Mouse (Mus musculus) adrenal gland, postnatal 4 days (tissue): ENCODE measurements around the gene Dnase1l1. TPM values are rescaled to one million over a fixed set of nuclear protein-coding genes. Genes with fewer than 3 reads are reported as not detected.

ENCODE experiments used
- DNase-seq, 2 experiments: peaks; one replicate each; pipeline ENCODE4 v3.0.0; 2021 to 2022; ENCODE audit warnings: low spot score in 2 of 2, mixed read lengths in 2 of 2
- long read RNA-seq, 2 experiments: library from polyadenylated mRNA; stranded (forward); transcript quantifications; one replicate each; pipeline ENCODE4 v2.0.0; 2021
- total RNA-seq, 2 experiments: library from RNA; stranded (reverse); gene quantifications; 2 replicates each; pipeline ENCODE4 v1.2.3; 2021

The Dnase1l1 gene
- total RNA-seq = 10 to 100 TPM; 13.5 to 16.4 TPM
- long read RNA-seq, experiment 1, transcript Dnase1l1-201 (8 exons, 1,625 nt) = major isoform, 8 of 14 reads
- long read RNA-seq, experiment 1, partial matches to known transcripts = 1 of 14 reads
- long read RNA-seq, experiment 1, other reads (novel, unspliced or antisense) = 5 of 14 reads
- long read RNA-seq, experiment 2, transcript Dnase1l1-201 (8 exons, 1,625 nt) = major isoform, 15 of 19 reads
- long read RNA-seq, experiment 2, partial matches to known transcripts = 1 of 19 reads
- long read RNA-seq, experiment 2, other reads (novel, unspliced or antisense) = 2 of 19 reads

DNA sequence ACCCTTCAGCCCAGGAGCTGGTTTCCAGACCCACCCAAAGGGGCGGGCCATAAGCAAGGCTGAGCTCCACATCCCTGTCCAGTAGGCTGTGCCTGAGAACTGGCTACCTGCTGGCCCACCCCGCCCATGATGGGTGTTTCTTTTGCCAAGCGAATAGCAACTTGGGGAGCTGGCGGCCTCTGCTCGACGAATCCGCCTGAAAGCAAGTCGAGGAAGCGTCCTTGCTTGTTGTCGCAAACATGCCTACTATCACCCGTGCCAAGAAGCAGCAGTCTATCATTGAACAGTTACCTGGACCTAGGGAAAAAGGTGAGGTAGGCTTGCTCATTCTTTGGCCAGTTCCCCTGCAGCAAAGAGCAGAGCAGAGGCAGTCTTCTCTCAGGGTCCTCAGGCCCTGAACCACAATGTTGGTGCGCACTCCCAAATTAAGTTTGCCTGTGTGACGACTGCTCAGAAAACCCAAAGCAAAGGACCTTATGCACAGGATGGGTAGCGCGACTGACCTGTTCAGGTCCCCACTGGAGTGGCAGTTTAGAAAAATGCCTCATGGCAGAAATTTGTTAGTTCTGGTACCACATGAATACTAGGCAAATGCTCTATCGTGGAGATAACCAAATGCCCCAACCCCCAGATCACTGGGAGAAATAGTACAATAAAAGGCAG lies at the start of gene Dnase1l1, which contains the start of gene Taz:
TSS of gene Dnase1l1 (minus strand) at position 606 of the 663 bp plus-strand sequence.
TSS of gene Taz (plus strand) at position 181 of the 663 bp plus-strand sequence.
- DNase-seq = peak in 1 of 2 experiments; percentile 43

DNA sequence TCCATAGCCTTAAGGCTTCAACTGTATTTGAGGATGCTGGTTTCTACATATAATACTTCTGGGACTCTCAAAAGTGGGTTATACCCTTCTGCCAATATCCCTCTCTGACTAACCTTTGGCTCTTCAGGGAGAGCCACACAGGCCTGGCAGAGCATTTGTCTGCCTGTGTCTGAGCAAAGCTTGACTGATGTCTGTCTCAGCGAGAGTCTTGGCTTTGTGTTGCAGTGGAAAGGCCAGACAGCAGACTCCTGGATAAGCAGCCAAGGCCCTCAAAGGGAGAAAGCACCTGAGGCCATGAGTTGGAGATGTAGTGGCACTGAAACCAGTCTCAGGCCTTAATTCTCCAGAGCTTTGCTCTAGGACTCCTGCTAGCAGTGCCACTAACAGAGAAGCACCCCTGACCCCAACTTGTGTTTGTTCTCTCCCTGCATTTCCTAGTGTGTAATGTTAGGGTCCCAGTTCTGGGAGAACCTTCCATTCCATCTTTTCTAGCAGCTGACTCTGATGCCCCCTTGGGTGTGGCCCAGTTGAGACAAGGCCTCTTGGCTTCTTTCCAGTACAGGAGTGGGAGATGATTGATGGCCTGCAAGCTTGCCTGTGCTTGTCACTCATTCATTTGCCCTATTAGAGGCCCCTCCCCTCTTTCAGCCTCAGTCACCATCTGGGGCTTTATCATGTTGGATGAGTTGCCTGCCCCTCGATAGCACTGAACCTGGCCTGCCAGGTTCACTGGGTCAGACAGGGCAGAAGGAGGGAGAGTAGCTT lies 48.2 kb upstream of the Dnase1l1 start:
- DNase-seq = no peak

DNA sequence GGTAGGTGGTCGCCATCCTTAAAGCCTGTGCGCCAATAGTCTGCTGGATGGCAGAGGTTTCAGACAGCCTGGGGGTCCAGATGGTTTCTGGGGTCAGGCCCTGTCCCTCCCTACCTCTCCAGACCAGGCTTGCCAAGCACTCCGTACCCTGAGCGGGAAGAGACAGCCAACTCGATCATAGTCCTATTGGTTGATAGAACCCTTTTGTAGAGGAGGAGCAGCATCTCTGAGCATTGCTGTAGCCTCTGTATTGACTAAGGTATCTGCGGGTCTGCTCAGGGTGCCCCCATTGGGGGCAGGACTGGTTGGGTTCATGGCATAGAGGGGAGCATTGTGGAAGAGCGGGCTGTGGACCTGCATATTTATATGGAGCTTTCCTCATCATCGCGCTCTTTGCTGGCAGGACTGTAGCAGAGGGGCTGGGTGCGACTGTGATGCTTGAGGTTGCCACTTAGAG lies 47.1 kb upstream of the Dnase1l1 start:
- no peak for DNase-seq

DNA sequence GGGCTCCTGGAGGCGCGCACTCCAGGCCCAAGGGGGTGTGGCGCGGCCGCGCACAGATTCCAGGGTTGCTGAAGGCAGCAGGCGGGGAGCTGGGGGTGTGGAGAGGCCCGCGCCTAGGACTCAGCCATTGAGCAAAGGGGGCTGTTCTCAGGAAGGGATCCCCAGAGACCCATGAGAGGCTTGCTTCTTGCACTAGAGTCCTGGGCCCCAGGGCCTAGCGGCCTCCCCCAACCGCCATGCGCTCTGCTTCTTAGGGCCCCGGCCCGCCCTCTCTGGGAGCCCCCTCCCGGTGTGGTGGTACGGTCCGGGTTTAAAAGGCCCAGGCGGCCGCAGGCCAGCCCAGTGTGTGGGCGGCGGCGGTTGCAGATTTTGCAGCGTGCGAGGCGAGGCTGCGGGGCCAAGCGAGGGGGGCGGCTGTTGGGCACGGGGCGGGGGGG lies 46.6 kb upstream of the Dnase1l1 start, which contains the start of gene Plxna3:
TSS of gene Plxna3 (plus strand) at position 342 of the 437 bp plus-strand sequence.
- DNase-seq = peak; percentile 31 to 48

DNA sequence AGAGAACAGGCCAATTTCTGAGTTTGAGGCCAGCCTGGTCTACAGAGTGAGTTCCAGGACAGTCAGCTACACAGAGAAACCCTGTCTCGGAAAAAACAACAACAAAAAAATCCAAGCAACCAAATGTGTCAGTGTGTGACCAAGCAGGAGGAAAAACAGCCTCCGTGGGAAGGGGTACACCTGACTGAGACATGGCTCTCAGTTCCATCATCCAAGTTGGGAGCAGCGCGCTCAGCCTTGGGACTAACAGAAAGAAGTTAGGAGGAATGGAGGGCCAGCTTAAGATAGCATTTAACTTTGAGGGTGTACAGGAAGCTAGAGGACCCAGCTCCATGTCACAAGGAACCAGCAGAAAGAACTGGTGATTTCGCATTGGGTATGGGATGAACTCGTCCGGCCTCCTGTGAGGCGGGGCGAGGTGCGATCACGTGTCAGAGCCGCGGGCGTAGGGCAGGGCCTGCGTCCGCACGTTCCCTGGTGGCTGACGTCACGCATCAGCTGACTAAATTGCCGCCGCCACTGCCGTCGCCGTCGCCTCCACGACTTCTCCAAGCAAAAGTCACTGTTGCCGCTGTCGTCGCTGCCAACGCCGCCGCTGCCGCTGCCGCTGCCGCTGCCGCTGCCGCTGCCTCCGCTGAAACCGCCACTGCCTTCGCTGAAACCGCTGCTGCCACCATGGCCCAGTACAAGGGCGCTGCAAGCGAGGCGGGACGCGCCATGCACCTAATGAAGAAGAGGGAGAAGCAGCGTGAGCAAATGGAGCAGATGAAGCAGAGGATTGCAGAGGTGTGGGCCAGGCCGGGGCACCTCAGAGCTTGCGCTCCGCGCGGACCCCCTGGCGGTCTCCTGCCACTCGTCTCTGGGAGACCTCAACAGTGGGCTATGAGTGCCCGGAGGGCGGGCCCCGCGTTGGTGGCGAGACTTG lies 30.7 kb upstream of the Dnase1l1 start, which contains the start of gene Fam50a:
TSS of gene Fam50a (plus strand) at position 494 of the 925 bp plus-strand sequence.
- DNase-seq = peak; percentile 49 to 62

GRCm38 (mm10) chrX:74304867-74305700 lies 22.9 kb upstream of the Dnase1l1 start, which contains the start of gene Gdi1:
TSS of gene Gdi1 (plus strand) at chrX:74304998.
- peak; percentile 36 to 40 for DNase-seq

GRCm38 (mm10) chrX:74299721-74300120 lies 17.6 kb upstream of the Dnase1l1 start:
- DNase-seq = no peak

DNA sequence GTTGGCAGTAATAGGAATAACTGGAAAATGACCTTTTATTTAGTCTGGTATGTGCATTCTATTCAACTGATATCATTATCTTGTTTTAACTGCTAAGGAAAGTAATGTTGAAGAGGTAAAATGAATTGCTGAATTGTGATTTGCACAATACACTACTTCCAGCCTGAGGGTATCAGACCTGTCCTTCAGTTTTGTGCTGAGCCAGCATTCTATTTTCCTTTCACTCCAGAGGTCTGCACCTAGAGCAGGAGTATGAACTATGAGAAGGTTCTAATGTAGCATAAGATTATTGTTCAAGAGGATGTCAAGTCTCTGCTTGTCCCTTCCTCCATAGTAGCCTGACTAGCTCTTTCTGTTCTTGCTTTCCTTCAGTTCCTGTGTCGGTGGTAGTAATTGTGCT lies 16.2 kb upstream of the Dnase1l1 start:
- DNase-seq = no peak

- DNase-seq = peak; percentile 62 to 83
Measured at GRCm38 (mm10) chrX:74296538-74297448, 14.7 kb upstream of the Dnase1l1 start, which contains the start of gene Atp6ap1. TSS of gene Atp6ap1 (plus strand) at chrX:74297097.

DNA sequence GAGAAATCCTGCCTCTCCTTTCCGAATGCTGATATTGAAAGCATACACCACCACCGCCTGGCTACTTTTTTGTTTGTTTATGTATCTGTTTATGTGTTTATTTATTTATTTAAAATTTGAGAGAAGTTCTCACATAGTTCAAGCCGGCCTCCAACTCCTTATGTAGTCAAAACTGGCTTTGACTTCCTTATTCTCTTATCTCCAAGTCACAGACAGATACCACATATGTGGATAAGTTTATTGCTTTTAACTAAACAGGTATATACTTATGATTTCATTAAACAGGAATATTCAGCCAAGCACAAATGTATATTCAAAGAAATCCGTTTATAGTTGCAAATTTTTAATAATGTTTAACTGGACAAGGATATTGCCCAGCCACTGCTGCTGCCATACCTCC lies 11.3 kb upstream of the Dnase1l1 start:
- DNase-seq = no peak

GRCm38 (mm10) chrX:74283092-74283437 lies 928 bp upstream of the Dnase1l1 start:
- DNase-seq = no peak

- DNase-seq = peak; percentile 38 to 52
Measured at GRCm38 (mm10) chrX:74282395-74283091, 406 bp upstream of the Dnase1l1 start.

DNA sequence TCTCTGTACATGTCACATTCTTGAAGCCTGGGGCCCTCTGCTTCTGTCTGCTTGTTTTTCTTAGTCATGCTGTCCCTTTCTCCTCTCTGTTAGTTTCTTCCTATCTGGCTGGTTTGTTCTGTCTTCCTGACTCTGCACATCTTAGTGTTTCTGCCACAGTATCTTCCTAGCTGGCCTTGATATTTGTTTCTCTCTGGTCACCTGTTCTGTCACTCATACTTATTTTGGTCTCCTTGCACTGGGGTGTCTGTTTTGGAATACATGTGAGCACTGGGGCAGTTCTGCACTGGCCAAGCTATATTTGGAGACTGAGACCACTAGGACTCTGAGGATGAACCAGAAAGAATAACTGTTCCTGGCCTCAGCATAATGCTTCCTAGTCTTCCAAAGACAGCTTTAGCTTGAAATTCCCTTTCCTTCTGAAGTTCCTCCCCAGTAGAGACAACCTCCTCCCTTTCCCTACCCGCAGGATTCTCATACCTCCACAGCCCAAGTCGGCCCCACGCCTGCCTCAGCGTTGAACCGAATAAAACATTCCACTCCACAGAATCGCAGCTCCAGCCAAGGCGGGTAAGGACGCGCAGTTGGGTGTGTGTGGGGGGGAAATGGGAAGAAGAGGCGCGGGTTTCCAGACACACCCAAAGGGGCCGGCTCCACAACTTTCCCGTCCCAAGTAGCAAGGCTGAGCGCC lies 951 bp downstream of the Dnase1l1 start:
- DNase-seq = peak in 1 of 2 experiments; percentile 24

- no peak for DNase-seq
Measured at GRCm38 (mm10) chrX:74277916-74278315, 4.2 kb downstream of the Dnase1l1 start.

GRCm38 (mm10) chrX:74273422-74274322 lies 8.5 kb downstream of the Dnase1l1 start:
- no peak for DNase-seq
